In genomic region chr13:73846589-73847464, GRCm38 (mm10) we compare ENCODE assay signal across 7 mouse cellular contexts. TPM values are rescaled to one million over a fixed set of nuclear protein-coding genes. Genes with fewer than 3 reads are reported as not detected.
DNase-seq lines count a peak whose midpoint lies in the region; ATAC-seq and TF ChIP-seq lines count a peak whose summit lies in the region.

No protein-coding gene starts in this region.

- peak overlapping the region; percentile 75 for H3K4me3 ChIP-seq in lung, adult 2 months (replicated peaks; ENCODE audit: extremely low read depth, low read depth, low read length)
- H3K4me3 ChIP-seq in cortical plate, adult 2 months (ENCODE audit: insufficient read depth, low read length), result peak overlapping the region; percentile 54
- H3K4me3 ChIP-seq in heart, embryonic 16.5 days (ENCODE audit: low read length), result peak overlapping the region; percentile 76
- H3K4me3 ChIP-seq in limb, embryonic 14.5 days (replicated peaks; ENCODE audit: low read length), result peak overlapping the region; percentile 77
- H3K4me3 ChIP-seq in neural tube, embryonic 15.5 days (replicated peaks), result peak overlapping the region; percentile 66

- DNase-seq in lung, adult 2 months, result peak; percentile 13
- no peak for DNase-seq in lung, postnatal 25 days (ENCODE audit: low spot score)
- DNase-seq in limb, embryonic 14.5 days (ENCODE audit: low spot score), result no peak
- DNase-seq in spleen, postnatal 36 days (ENCODE audit: low spot score in 2 of 2), result no peak

- peaks cover 25% of the 10 kb centered on the region for H3K27me3 ChIP-seq in heart, embryonic 16.5 days (ENCODE audit: control insufficient read depth, insufficient read depth, low read length)
- no peaks in the 10 kb centered on the region for H3K27me3 ChIP-seq in limb, embryonic 14.5 days (ENCODE audit: control insufficient read depth, insufficient read depth, low read length)
- H3K27me3 ChIP-seq in neural tube, embryonic 15.5 days (replicated peaks), result peaks cover 12% of the 10 kb centered on the region; the same call in 1 of the 2 replicates

- H3K27ac ChIP-seq in cortical plate, adult 2 months (ENCODE audit: insufficient read depth, low read length), result no peak overlapping the region
- no peak overlapping the region for H3K27ac ChIP-seq in heart, embryonic 16.5 days (ENCODE audit: low read length)
- H3K27ac ChIP-seq in limb, embryonic 14.5 days (replicated peaks; ENCODE audit: low read depth, low read length), result no peak overlapping the region
- H3K27ac ChIP-seq in neural tube, embryonic 15.5 days (replicated peaks), result no peak overlapping the region

- peak overlapping the region; percentile 98 for H3K4me2 ChIP-seq in heart, embryonic 16.5 days (ENCODE audit: low read depth, low read length)
- peak overlapping the region; percentile 88 for H3K4me2 ChIP-seq in limb, embryonic 14.5 days (replicated peaks; ENCODE audit: low read depth, low read length, severe bottlenecking)
- peak overlapping the region; percentile 91 for H3K4me2 ChIP-seq in neural tube, embryonic 15.5 days

- peak overlapping the region; percentile 80 for H3K9ac ChIP-seq in heart, embryonic 16.5 days (ENCODE audit: low read length)
- peak overlapping the region; percentile 74 for H3K9ac ChIP-seq in limb, embryonic 14.5 days (ENCODE audit: low read depth, low read length, severe bottlenecking)
- H3K9ac ChIP-seq in neural tube, embryonic 15.5 days (replicated peaks), result peak overlapping the region; percentile 69

- TF ChIP-seq POLR2A in lung, adult 2 months (IDR thresholded peaks at IDR 0.05; ENCODE audit: borderline replicate concordance, extremely low read depth, low read depth, low read length), result no peak
- no peak for TF ChIP-seq POLR2A in cortical plate, adult 2 months (IDR thresholded peaks at IDR 0.05; ENCODE audit: extremely low read depth, insufficient read depth, low read length)
- TF ChIP-seq POLR2A in limb, embryonic 14.5 days (IDR thresholded peaks at IDR 0.05; ENCODE audit: borderline replicate concordance, extremely low read depth, insufficient read depth, insufficient read length), result no peak

- H3K9me3 ChIP-seq in heart, embryonic 16.5 days (replicated peaks; ENCODE audit: control insufficient read depth, low read length), result no peaks in the 10 kb centered on the region
- no peaks in the 10 kb centered on the region for H3K9me3 ChIP-seq in limb, embryonic 14.5 days (ENCODE audit: control insufficient read depth, low read length)
- H3K9me3 ChIP-seq in neural tube, embryonic 15.5 days (replicated peaks), result no peaks in the 10 kb centered on the region

- ATAC-seq in heart, embryonic 16.5 days (replicated peaks; ENCODE audit: extremely low read depth, insufficient read depth, low FRiP score), result peak; percentile 43
- peak; percentile 45 for ATAC-seq in limb, embryonic 14.5 days (ENCODE audit: low FRiP score, low read depth)
- ATAC-seq in neural tube, embryonic 15.5 days (ENCODE audit: low FRiP score), result peak; percentile 84

- no peaks in the 10 kb centered on the region for H3K4me1 ChIP-seq in lung, adult 2 months (ENCODE audit: control insufficient read depth, insufficient read depth, low read length)
- H3K4me1 ChIP-seq in cortical plate, adult 2 months (ENCODE audit: control insufficient read depth, insufficient read depth, low read length), result no peaks in the 10 kb centered on the region
- H3K4me1 ChIP-seq in heart, embryonic 16.5 days (ENCODE audit: control insufficient read depth, insufficient read depth, low read length), result peaks cover 5% of the 10 kb centered on the region
- peaks cover 3% of the 10 kb centered on the region; the same call in 1 of the 2 replicates for H3K4me1 ChIP-seq in limb, embryonic 14.5 days (ENCODE audit: control insufficient read depth, insufficient read depth, low read length)
- peaks cover 10% of the 10 kb centered on the region; the same call in 1 of the 2 replicates for H3K4me1 ChIP-seq in neural tube, embryonic 15.5 days

- no peaks in the 10 kb centered on the region for H3K36me3 ChIP-seq in heart, embryonic 16.5 days (ENCODE audit: control insufficient read depth, insufficient read depth)
- no peaks in the 10 kb centered on the region; the same call in 1 of the 2 replicates for H3K36me3 ChIP-seq in limb, embryonic 14.5 days (ENCODE audit: control insufficient read depth, insufficient read depth, low read length)
- no peaks in the 10 kb centered on the region for H3K36me3 ChIP-seq in neural tube, embryonic 15.5 days

- TF ChIP-seq CTCF in lung, adult 2 months (IDR thresholded peaks at IDR 0.05; ENCODE audit: insufficient read depth, low read length), result no peak
- TF ChIP-seq CTCF in cortical plate, adult 2 months (IDR thresholded peaks at IDR 0.05; ENCODE audit: extremely low read depth, insufficient read depth, low read length), result no peak

- 2% methylated on average over 62 of the region's 65 CpGs for WGBS in lung, adult 2 months
- 1% methylated on average over 64 of the region's 65 CpGs for WGBS in heart, embryonic 16.5 days
- under 1% methylated on average over 59 of the region's 65 CpGs for WGBS in limb, embryonic 14.5 days
- WGBS in neural tube, embryonic 15.5 days, result under 1% methylated on average over 65 of the region's 65 CpGs

RNA-seq across cellular contexts. Expression of gene Nkd2, which starts 0.6 kb away (rescaled TPM):
- polyA plus RNA-seq in lung, adult 2 months (2012; rRNA removed), result 12.1 and 14.2 TPM in 2 replicates
- 3.5 and 4.4 TPM in 2 replicates for polyA plus RNA-seq in cortical plate, adult 2 months (2012; rRNA removed)
- 3.0 and 3.7 TPM in 2 replicates for polyA plus RNA-seq in heart, embryonic 16.5 days (2015; fragmentation: Nextera tagmentation; extraction: Ambion mirVana)
- polyA plus RNA-seq in limb, embryonic 14.5 days (2012; rRNA removed), result 50.3 and 57.9 TPM in 2 replicates
- polyA plus RNA-seq in limb, embryonic 14.5 days (2014; fragmentation: Nextera tagmentation; extraction: Ambion mirVana), result 34.8 and 39.7 TPM in 2 replicates
- 12.2 and 12.7 TPM in 2 replicates for polyA plus RNA-seq in neural tube, embryonic 15.5 days (2015; fragmentation: Nextera tagmentation; extraction: Ambion mirVana)
